9 mouse cellular contexts compared by ENCODE assay signal in the genomic region with DNA sequence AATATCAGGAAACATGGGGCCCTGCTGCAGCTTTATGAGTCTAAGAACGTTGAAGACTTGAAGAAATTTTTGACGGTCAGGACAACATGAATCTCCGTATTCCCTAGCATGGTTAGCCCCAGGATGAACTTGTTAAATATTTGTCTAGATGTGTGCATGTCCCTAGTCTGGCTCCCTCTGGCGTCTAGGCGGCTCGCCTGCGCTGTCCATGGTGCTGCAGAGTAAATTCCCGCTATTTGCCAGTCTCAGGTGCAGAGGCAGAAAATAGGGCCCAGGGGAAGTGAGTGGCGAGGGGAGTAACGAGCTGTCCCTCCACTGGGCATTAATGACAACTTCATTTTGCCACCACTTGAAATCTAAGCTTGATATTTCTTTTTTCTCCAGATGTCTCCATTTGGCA. TPM values are rescaled to one million over a fixed set of nuclear protein-coding genes. Genes with fewer than 3 reads are reported as not detected.
DNase-seq lines count a peak whose midpoint lies in the region; ATAC-seq lines count a peak whose summit lies in the region.
"Had no signal": no experiment of that assay in that cellular context is flagged by ENCODE, and none has a peak within 500 bp of the region (broad histone marks: within the 10 kb centered on the region; RNA-seq: fewer than 3 reads in every experiment).

No protein-coding gene starts in this region.

- H3K9ac ChIP-seq in liver, embryonic 11.5 days (ENCODE audit: low read depth, low read length) = no peak overlapping the region
- H3K9ac ChIP-seq: limb, embryonic 12.5 days had no signal

- H3K4me2 ChIP-seq in liver, embryonic 11.5 days = no peak overlapping the region
- H3K4me2 ChIP-seq: limb, embryonic 12.5 days had no signal

- H3K27ac ChIP-seq in heart, embryonic 10.5 days = no peak overlapping the region
- no peak overlapping the region for H3K27ac ChIP-seq in liver, embryonic 11.5 days (ENCODE audit: low read depth, low read length)
- H3K27ac ChIP-seq: limb, embryonic 12.5 days had no signal

- H3K9me3 ChIP-seq in heart, embryonic 10.5 days = no peaks in the 10 kb centered on the region; the same call in 1 of the 2 replicates
- no peaks in the 10 kb centered on the region for H3K9me3 ChIP-seq in liver, embryonic 11.5 days (ENCODE audit: control insufficient read depth, low read length)
- H3K9me3 ChIP-seq: limb, embryonic 12.5 days had no signal

- H3K4me1 ChIP-seq in heart, embryonic 10.5 days = no peaks in the 10 kb centered on the region
- no peaks in the 10 kb centered on the region for H3K4me1 ChIP-seq in liver, embryonic 11.5 days (replicated peaks; ENCODE audit: control insufficient read depth, insufficient read depth, low read length)
- H3K4me1 ChIP-seq: limb, embryonic 12.5 days had no signal

- 17% methylated on average over 10 of the region's 10 CpGs for WGBS in heart, embryonic 10.5 days
- 18% methylated on average over 10 of the region's 10 CpGs for WGBS in liver, embryonic 11.5 days

- ATAC-seq in liver, embryonic 11.5 days (replicated peaks; ENCODE audit: low FRiP score) = no peak

- DNase-seq in heart, adult 11 months = peak; percentile 89
- no peak for DNase-seq in heart, embryonic 10.5 days (ENCODE audit: low spot score)
- DNase-seq in 416B (ENCODE audit: low read depth) = peak; percentile 52
- peak; percentile 63 to 65 for DNase-seq in adrenal gland, adult 18-20 months (ENCODE audit: low spot score in 2 of 2)
- DNase-seq in gastrocnemius, postnatal 10 days = peak; percentile 73
- DNase-seq in liver, embryonic 11.5 days (ENCODE audit: low spot score) = peak; percentile 59
- DNase-seq in ovary, postnatal 36 days (ENCODE audit: low spot score) = peak; percentile 73
- DNase-seq in frontal cortex, postnatal 25 days (ENCODE audit: low spot score in 2 of 2) = no peak

- H3K4me3 ChIP-seq in heart, embryonic 10.5 days = no peak overlapping the region
- H3K4me3 ChIP-seq in liver, embryonic 11.5 days (ENCODE audit: low read depth, low read length) = no peak overlapping the region
- H3K4me3 ChIP-seq: limb, embryonic 12.5 days had no signal

- H3K36me3 ChIP-seq in heart, embryonic 10.5 days = no peaks in the 10 kb centered on the region
- no peaks in the 10 kb centered on the region for H3K36me3 ChIP-seq in liver, embryonic 11.5 days (ENCODE audit: control insufficient read depth, insufficient read depth, low read length)
- H3K36me3 ChIP-seq: limb, embryonic 12.5 days had no signal

- H3K27me3 ChIP-seq in heart, embryonic 10.5 days (ENCODE audit: insufficient read depth, poor library complexity, severe bottlenecking) = no peaks in the 10 kb centered on the region; the same call in 1 of the 2 replicates
- no peaks in the 10 kb centered on the region for H3K27me3 ChIP-seq in liver, embryonic 11.5 days (replicated peaks; ENCODE audit: control insufficient read depth, insufficient read depth, low read length)
- H3K27me3 ChIP-seq: limb, embryonic 12.5 days had no signal

RNA-seq across cellular contexts. Expression of a gene that starts 16.0 kb away (rescaled TPM):
- 0.10 and 0.18 TPM in 2 replicates for polyA plus RNA-seq in heart, embryonic 10.5 days (2016; fragmentation: Nextera tagmentation; extraction: Ambion mirVana)
- not detected for total RNA-seq in adrenal gland, adult 18-20 months (2021)
- not detected for total RNA-seq in gastrocnemius, postnatal 10 days (2021)
- polyA plus RNA-seq in liver, embryonic 11.5 days (2014; fragmentation: Nextera tagmentation; extraction: Ambion mirVana) = 0.18 and 0.22 TPM in 2 replicates

Comparison
In these comparisons a context has a peak if more than half of its experiments do, and no peak if none do; other contexts are left out.
1. DNase-seq: peak in heart, adult 11 months (single experiment), 416B (single experiment), adrenal gland, adult 18-20 months (2 of 2), gastrocnemius, postnatal 10 days (single experiment), liver, embryonic 11.5 days (single experiment) and ovary, postnatal 36 days (single experiment); none in heart, embryonic 10.5 days (single experiment) and frontal cortex, postnatal 25 days (0 of 2).